Mouse (Mus musculus) frontal cortex, postnatal 25 days (tissue): Measurements from ENCODE around the gene Ermard.
A peak's percentile ranks its signal among the peaks of the same experiment; 100 is the strongest.
"Not testable (repeated sequence)": the region's sequence is repeated elsewhere in the genome, so short reads cannot be mapped to it uniquely, and the experiment has no call there.

Experiments used
- DNase-seq, 2 experiments: peaks; one replicate each; pipeline ENCODE4 v3.0.0; 2022; ENCODE audit warnings: low spot score in 2 of 2

The Ermard gene

GRCm38 (mm10) chr17:15041175-15041729 is at the start of gene Ermard, which contains the start of the genes Tcte3 and Gm3448:
TSS of gene Ermard (plus strand) at chr17:15041208.
TSS of gene Tcte3 (minus strand) at chr17:15041488.
TSS of gene Gm3448 (minus strand) at chr17:15041537.
- DNase-seq = peak in 1 of 2 experiments; percentile 8

DNA sequence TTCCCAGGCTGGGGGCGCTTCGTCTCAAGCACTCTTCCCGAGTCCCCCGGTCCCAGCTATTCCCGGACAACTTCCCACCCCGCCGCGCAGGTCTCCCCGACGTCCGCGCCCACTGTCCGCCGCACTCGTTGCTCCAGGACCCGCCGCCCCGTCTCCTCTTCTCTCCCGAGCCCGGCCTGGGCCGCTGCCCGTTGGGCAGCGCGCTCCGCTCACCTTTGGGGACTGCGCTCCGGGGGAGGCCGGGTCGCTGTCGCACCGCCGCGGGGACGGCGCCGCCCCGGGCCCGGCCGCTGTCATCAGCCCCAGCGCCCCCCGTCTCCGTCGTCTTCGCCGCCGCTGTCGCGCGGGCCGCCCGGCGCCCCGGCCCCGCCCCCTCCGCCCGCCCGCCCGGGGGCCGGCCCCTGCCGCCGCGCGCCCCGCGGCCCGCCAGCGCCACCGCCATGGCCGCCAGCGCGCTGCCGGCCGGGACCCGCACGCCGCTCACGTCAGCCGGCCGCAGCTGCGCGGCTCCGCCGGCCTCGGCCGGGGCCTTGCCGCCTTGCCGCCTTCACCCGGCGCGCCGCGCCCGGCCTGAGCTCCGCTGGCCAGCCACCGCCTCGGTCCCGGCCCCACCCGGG is 48.4 kb upstream of the Ermard start:
- DNase-seq = not testable (repeated sequence)

- not testable (repeated sequence) for DNase-seq
These were observed 47.7 kb upstream of the Ermard start for GRCm38 (mm10) chr17:14993139-14993832.

- DNase-seq = not testable (repeated sequence)
These were observed 46.9 kb upstream of the Ermard start for GRCm38 (mm10) chr17:14994140-14994539.

GRCm38 (mm10) chr17:15000047-15000446 is 41.0 kb upstream of the Ermard start:
- DNase-seq = not testable (repeated sequence)

DNA sequence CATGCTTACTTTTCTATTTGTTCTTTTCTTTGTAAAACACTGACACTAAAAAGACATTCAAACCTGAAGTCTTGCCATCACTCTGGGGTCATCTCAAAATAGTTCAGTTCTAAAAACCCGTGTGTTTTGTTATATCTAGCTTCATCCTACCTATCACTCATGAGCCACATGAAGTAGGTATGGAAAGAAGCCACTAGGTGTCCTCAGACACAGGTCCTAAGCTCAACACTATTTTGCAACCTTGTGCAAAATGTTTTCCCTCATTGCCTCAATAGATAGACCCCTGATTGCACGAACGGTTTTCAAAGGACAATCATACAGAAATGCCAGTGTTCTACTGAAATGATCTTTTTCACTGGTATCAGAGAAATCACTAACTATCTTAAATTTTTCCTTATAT is 31.9 kb upstream of the Ermard start:
- DNase-seq = not testable (repeated sequence)

- not testable (repeated sequence) for DNase-seq
These were observed 31.1 kb upstream of the Ermard start, which contains the start of gene Gm3435 for GRCm38 (mm10) chr17:15009706-15010413. TSS of gene Gm3435 (plus strand) at chr17:15010176.

GRCm38 (mm10) chr17:15021503-15022220 is 19.3 kb upstream of the Ermard start:
- peak; percentile 4 to 17 for DNase-seq

- DNase-seq = not testable (repeated sequence)
These were observed 17.0 kb upstream of the Ermard start for GRCm38 (mm10) chr17:15023878-15024492.

GRCm38 (mm10) chr17:15024502-15025193 is 16.4 kb upstream of the Ermard start:
- DNase-seq = not testable (repeated sequence)

GRCm38 (mm10) chr17:15025513-15025912 is 15.5 kb upstream of the Ermard start:
- not testable (repeated sequence) for DNase-seq

DNA sequence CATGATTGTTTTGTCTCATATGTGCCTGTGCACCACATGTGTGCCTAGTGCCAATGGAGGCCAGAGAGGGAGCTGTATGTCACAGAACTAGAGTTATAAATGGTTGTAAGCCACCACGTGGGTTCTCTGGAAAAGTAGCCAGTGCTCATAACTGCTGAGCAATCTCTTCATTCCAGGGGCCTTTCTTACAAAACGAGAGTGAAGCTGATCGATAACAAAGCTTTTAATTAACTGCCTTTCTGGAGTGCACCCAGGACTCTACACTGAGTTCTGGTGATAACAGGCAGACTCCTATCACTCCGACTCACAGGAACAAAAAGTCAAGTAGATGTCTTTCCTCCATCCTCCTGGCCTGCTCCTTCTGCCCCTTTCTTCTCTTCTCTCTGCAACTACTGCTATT is 9.6 kb upstream of the Ermard start:
- not testable (repeated sequence) for DNase-seq

DNA sequence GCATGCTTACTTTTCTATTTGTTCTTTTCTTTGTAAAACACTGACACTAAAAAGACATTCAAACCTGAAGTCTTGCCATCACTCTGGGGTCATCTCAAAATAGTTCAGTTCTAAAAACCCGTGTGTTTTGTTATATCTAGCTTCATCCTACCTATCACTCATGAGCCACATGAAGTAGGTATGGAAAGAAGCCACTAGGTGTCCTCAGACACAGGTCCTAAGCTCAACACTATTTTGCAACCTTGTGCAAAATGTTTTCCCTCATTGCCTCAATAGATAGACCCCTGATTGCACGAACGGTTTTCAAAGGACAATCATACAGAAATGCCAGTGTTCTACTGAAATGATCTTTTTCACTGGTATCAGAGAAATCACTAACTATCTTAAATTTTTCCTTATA is 553 bp upstream of the Ermard start:
- DNase-seq = not testable (repeated sequence)

DNA sequence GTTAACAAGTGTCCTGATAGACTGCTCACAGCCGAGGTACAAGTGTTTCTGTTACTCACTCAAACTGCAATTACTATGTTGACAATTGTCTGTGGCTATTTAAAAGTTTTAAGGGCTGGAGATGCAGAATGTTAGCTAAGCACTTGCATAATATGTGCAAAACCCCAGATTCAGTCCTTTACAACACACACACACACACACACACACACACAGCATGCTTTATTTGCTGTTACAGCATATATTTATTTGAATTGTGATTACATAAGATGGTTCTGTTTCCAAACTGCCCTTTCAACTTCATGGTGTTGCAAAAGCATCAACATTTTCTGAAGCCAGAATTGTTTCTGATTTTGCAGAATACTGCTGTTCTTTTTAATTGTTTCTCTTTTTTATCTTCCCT is 9.3 kb downstream of the Ermard start:
- not testable (repeated sequence) for DNase-seq

DNA sequence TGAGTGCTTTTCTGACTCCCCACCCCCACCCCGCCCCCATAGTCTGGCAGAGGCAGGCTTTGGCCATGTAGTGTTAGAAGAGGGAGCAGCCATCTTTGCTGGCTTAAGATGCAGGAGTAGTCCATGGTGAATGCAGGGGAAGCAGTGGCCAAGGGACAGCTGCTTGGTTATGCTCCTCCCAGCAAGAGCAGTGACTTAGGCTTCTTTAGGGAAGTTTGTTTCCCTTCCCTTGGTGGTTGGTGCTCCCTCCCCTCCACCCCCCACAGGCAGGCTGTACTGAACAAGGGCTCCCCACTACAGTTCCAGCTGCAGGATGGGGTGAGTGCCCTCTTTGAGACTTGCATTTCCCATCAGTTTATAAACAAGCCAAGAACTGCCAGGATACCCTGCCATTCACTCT is 11.8 kb downstream of the Ermard start:
- DNase-seq = not testable (repeated sequence)

DNA sequence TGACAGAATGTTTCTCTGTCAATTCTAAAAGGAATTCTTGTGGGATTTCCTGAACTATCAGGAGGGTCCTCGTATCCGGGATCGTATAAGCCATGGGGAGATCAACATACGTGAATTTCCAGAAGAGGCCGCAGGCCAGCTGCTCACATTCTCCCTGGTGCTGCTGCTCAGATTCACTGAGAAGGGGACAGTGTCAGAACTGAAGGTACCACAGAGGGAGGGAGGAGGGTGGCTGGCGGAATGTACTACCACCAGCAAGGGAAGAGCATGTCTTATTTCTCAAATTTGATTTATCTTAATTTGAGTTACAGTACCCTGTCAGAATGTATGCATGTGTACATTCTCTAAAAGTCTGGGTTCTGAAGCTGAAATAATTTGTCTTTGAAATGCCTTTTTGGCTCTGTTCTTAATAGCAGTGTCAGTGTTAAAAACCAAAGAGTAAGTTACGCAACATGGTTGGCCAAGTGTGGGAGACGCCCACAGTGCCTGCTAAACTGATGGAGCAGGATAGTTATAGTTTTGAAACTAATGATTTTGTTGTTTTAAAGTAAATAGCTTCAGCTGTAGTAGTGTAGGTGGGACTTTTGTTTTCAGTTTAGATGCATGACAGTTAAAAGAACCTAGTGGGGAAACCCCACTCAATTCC is 12.3 kb downstream of the Ermard start:
- peak in 1 of 2 experiments; percentile 2 for DNase-seq

DNA sequence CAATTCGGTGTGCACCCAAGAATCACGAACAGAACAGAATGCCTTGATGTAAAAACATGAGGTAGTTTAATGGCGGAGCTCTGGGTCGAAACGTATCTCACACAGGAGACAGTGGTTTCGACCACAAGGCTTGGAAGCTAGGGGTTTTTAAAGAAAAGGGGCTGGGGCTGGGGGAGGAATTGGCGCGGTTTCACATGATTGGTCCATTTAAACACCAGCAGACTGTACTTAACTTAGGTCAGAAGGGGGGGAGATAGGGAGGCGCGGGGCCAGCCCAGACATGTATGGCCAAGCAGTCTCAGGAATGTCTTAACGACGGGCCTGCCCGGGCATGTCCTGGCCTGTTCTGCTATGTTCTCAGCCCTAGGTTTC is 12.8 kb downstream of the Ermard start:
- DNase-seq = peak in 1 of 2 experiments; percentile 3

GRCm38 (mm10) chr17:15055925-15056324 is 14.9 kb downstream of the Ermard start:
- DNase-seq = peak in 1 of 2 experiments; percentile 4

DNA sequence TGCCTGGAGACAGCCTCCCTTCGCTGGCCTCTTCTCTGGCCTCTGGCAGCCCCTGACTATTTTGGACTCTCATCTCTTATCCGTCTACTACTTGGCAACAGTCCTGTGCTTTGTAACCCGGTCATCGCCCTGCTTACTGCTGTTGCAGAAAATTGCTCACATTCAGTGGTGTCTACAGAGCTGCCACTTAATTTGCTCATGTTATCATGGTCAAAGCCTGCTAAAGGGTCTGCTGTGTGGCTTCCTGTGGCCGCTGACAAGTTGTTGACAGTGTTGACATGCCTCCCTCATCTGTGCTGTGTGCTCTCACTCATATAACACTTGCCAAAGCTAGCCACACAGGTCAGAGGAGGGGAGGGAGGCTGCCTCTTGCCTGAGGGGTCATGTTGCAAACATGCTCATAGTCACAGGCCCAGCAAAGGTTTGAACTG is 17.2 kb downstream of the Ermard start:
- DNase-seq = no peak

DNA sequence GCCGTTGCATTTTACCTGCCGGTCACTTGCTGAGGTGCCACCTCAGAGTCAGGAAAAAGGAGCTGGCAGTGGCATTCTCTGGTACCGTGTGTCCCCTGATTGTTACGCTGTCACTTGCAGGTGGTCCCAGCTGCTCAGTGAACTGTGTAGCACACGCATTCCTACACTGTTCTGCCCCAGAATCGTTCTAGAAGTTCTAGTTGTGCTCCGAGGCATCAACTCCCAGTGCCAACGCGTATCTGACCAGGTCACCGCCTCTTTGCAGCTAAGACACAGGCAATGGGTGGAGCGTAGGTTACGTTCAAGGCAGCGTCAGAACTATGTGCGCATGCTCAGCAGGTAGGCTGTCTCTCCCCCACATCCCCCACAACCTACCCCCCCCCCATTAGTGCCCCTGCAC is 18.6 kb downstream of the Ermard start:
- no peak for DNase-seq
